In the genomic region with DNA sequence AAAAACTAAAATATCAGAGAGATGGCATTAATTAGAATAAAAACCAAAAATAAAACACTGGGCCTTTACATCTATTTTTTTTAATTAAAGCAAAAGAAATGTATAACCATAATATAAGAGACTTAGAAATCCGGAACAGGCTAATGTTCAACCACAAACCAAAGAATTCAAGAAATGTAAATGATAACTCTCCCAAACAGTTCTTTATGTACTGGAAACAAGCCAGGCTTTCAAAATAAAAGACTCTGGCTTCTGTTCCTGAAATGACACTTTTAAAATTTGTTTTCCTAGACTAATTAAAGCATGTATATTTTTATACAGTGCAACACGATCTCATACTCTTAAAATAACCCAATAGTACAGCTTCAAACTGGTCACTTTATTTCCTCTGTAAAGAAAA, we compare ENCODE assay signal across 27 mouse cellular contexts. TPM values are rescaled to one million over a fixed set of nuclear protein-coding genes. Genes with fewer than 3 reads are reported as not detected.
"Had no signal": no experiment of that assay in that cellular context is flagged by ENCODE, and none has a peak within 500 bp of the region (broad histone marks: within the 10 kb centered on the region; RNA-seq: fewer than 3 reads in every experiment).

No protein-coding gene starts in this region.

- H3K27me3 ChIP-seq: heart, embryonic 12.5 days; hindbrain, embryonic 12.5 days; intestine, embryonic 15.5 days; limb, embryonic 12.5 days had no signal

- DNase-seq: gastrocnemius, adult 2 months; gastrocnemius, postnatal 10 days; gastrocnemius, postnatal 25 days; heart, adult 18-20 months; heart, postnatal 10 days; heart, postnatal 4 days; kidney, adult 18-20 months; kidney, adult 8-10 months; kidney, postnatal 25 days; kidney, postnatal 4 days; liver; liver, embryonic 13.5 days had no signal

- ATAC-seq: hindbrain, embryonic 16.5 days; inflammation-experienced regulatory T-cells, adult 6 months; intestine, embryonic 15.5 days; intestine, postnatal 0 days had no signal

- H3K36me3 ChIP-seq: heart, embryonic 10.5 days; hindbrain, embryonic 10.5 days; intestine, embryonic 15.5 days; limb, embryonic 10.5 days; limb, embryonic 12.5 days; liver, embryonic 13.5 days had no signal

- H3K9ac ChIP-seq: heart, embryonic 12.5 days; hindbrain, embryonic 12.5 days; hindbrain, embryonic 14.5 days; intestine, embryonic 15.5 days; limb, embryonic 12.5 days; liver, embryonic 13.5 days had no signal

- H3K4me1 ChIP-seq: heart, embryonic 10.5 days; heart, embryonic 12.5 days; hindbrain, embryonic 12.5 days; intestine, embryonic 15.5 days; limb, embryonic 12.5 days; liver, embryonic 13.5 days had no signal

- H3K4me3 ChIP-seq: gastrocnemius, adult 2 months; heart, embryonic 10.5 days; heart, embryonic 12.5 days; hindbrain, embryonic 10.5 days; hindbrain, embryonic 12.5 days; intestine, embryonic 15.5 days; layer of hippocampus, adult 2 months; left cerebral cortex, adult 2 months; limb, embryonic 10.5 days; limb, embryonic 12.5 days; liver, embryonic 13.5 days had no signal

- H3K4me2 ChIP-seq: heart, embryonic 12.5 days; hindbrain, embryonic 12.5 days; hindbrain, embryonic 14.5 days; intestine, embryonic 15.5 days; limb, embryonic 12.5 days; liver, embryonic 11.5 days; liver, embryonic 13.5 days had no signal

- H3K27ac ChIP-seq: gastrocnemius, adult 2 months; heart, embryonic 10.5 days; hindbrain, embryonic 10.5 days; hindbrain, embryonic 12.5 days; hindbrain, embryonic 14.5 days; intestine, embryonic 15.5 days; layer of hippocampus, adult 2 months; left cerebral cortex, adult 2 months; limb, embryonic 10.5 days; limb, embryonic 12.5 days; liver, embryonic 13.5 days had no signal

- H3K9me3 ChIP-seq: heart, embryonic 10.5 days; heart, embryonic 12.5 days; hindbrain, embryonic 10.5 days; hindbrain, embryonic 12.5 days; intestine, embryonic 15.5 days; limb, embryonic 10.5 days; limb, embryonic 12.5 days; liver, embryonic 13.5 days had no signal

RNA-seq across cellular contexts. Expression of gene Smarca1, which starts 5.4 kb away (rescaled TPM):
- total RNA-seq: granulocyte monocyte progenitor cell, adult 5-6 weeks had no signal
